Mouse (Mus musculus): ENCODE data around the gene Plb1.

DNA sequence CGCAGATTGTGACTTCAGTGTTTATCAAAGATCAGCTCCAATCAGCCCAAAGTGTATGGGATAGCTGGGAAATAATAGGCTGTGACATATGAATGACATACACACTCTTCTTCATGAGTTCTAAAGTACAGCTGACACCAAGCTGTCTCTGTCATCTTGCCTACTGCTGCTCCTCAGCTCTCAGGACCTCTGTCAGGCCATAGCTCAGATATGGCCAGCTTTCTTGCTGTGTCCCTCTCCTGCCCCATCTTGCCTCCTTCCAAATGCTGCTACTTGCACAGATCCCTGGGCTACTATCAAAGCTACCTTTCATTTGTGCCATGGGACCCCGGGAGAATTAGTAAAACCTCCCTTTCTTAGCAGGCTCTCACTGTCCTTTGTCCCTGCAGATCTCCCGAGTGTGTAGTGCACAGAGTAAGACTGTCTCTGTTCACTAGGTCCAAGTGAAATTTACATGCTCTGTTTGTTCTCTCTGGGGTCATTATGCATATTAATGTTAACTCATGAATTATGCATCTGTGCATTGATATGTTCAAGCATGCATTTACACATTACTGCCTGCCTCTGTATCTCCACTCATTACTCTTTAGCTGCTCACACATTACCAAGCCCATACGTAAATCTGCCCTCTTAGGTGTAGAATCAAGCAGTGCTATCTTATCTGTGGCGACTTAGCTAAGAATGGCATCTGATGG lies 45.6 kb downstream of the Plb1 start:
- TF ChIP-seq CTCF (IDR thresholded peaks at IDR 0.05; ENCODE audit: extremely low read depth, insufficient read length, insufficient replicate concordance, low read depth, low read length): no peak
- no peak for TF ChIP-seq POLR2A (IDR thresholded peaks at IDR 0.05; ENCODE audit: low read depth, low read length)

All from small intestine, adult 2 months (tissue).